Mouse (Mus musculus) kidney, adult 2 months (tissue): ENCODE data around the gene Preb. TPM values are rescaled to one million over a fixed set of nuclear protein-coding genes. Genes with fewer than 3 reads are reported as not detected.

Source experiments
- DNase-seq: peaks from one replicate; pipeline ENCODE4 v3.0.0; 2021
- H3K27ac ChIP-seq: fragments of 200-500 bp; 2 replicates; pipeline ENCODE4 v1.5.1; 2012; ENCODE audit warnings: low read depth, low read length, control low read depth, inconsistent platforms; ENCODE audit not compliant: insufficient read depth
- H3K27me3 ChIP-seq: fragments of 200-500 bp; replicated peaks from 2 replicates; pipeline ENCODE4 v1.6.1; 2012; ENCODE audit warnings: mild to moderate bottlenecking, moderate library complexity, low read length, inconsistent platforms; ENCODE audit not compliant: control insufficient read depth, insufficient read depth
- H3K36me3 ChIP-seq: fragments of 200-500 bp; 2 replicates; pipeline ENCODE4 v1.6.1; 2012; ENCODE audit warnings: mild to moderate bottlenecking, moderate library complexity, low read length, inconsistent platforms; ENCODE audit not compliant: control insufficient read depth, insufficient read depth
- H3K4me1 ChIP-seq: fragments of 200-500 bp; 2 replicates; pipeline ENCODE4 v1.6.1; 2011; ENCODE audit warnings: low read length; ENCODE audit not compliant: control insufficient read depth, insufficient read depth
- H3K4me3 ChIP-seq: fragments of 200-500 bp; 2 replicates; pipeline ENCODE4 v1.5.1; 2011; ENCODE audit warnings: mild to moderate bottlenecking, low read depth, low read length, control low read depth; ENCODE audit not compliant: insufficient read depth
- CTCF ChIP-seq: fragments of 200-500 bp; conservative IDR thresholded peaks from 2 replicates; pipeline ENCODE4 v1.5.1; 2011; ENCODE audit warnings: low read depth, mild to moderate bottlenecking, control low read depth, low read length, moderate library complexity, mixed read lengths; ENCODE audit not compliant: insufficient read depth, insufficient read length
- POLR2A ChIP-seq: fragments of 200-500 bp; IDR thresholded peaks from one replicate; pipeline ENCODE4 v1.6.1; 2011; ENCODE audit warnings: low read depth, low read length, control low read depth
- WGBS: fragments of 180-500 bp; shearing (Covaris S2); methylation state at CpG from one replicate; pipeline ENCODE4 v1.1.7; 2018; 5-methylcytosine and 5-hydroxymethylcytosine counted together
- polyA plus RNA-seq: library from polyadenylated mRNA; depleted of rRNA; stranded (reverse); fragments of >200 nt; gene quantifications from 2 replicates; pipeline ENCODE4 v1.2.3, GENCODE M21; 2012

The Preb gene
- polyA plus RNA-seq, 1 experiment = 346 TPM

DNA sequence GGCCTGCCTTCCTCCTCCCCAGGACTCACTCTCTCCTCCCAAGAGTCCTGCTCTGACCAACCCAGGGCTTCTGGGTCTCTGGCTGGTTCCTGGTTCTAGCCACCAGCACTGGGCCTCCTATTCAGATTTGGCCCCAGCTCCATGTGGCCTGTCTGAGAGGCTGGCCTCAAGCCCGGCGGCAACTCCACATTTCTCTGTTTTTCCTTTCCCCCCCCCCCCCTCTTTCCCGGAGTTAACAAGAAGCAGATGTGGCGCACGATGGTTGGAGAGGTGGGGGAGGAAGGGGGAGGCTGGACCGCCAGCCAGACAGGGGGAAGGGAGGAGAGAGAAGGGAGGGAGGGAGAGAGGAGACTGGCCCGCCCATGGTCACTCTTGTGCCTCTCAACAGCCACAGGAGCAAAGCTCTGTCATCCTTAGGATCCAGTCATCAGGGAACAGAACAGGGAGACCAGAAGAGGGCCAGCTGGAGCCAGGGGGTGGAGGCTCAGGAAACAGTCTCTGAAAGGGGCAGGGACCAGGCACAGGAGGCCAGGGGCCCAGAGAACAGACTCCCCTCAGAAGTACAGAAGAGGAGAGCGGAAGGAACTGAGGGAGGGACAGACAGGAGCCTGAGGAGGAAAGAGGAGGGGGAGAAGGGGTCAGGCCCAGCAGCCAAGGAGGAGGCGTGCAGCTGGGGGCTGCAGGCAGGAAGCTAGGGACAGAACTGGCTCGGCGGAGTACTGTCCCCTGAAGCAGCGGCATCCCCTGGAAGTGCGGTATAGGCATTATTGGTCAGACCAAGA lies 46.9 kb downstream of the Preb start, which contains the start of gene Emilin1:
Gene Emilin1, plus strand, starts transcription at position 343 of the 782 bp plus-strand sequence.
- peak within 1 kb of the TSS; percentile 54 for H3K4me3 ChIP-seq
- peak; percentile 73 for DNase-seq
- H3K27me3 ChIP-seq = no peaks in the 10 kb centered on the region
- H3K36me3 ChIP-seq = no peaks in the 10 kb centered on the region
- TF ChIP-seq CTCF (no peak), POLR2A (no peak)
- WGBS = 45% methylated on average over 13 of the region's 13 CpGs
- H3K27ac ChIP-seq = peak within 1 kb of the TSS; percentile 91
- H3K4me1 ChIP-seq = peaks cover 38% of the 10 kb centered on the region

DNA sequence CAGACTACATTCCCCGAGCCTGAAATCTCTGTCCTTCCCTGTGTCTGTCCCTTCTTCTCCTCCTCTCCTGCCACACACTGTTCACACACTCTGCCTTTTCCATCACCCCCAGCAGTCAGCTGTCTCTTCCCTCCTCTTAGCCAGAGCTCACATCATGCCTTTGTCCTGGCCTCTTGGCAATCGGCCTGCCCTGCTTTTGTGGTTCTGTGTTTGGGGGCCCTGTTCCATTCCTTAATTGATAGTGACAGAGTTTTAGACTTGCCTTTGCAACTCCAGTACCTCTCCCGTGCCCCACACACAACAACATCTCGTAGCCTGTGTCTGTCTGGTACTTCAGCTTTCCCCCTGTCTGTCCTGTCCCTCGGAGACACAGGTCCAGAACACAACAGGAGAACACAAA lies 48.0 kb downstream of the Preb start:
- H3K4me1 ChIP-seq = peaks cover 42% of the 10 kb centered on the region
- H3K27ac ChIP-seq = peak overlapping the region; percentile 1; the same call in 1 of the 2 replicates
- TF ChIP-seq POLR2A = no peak
- TF ChIP-seq CTCF = no peak

DNA sequence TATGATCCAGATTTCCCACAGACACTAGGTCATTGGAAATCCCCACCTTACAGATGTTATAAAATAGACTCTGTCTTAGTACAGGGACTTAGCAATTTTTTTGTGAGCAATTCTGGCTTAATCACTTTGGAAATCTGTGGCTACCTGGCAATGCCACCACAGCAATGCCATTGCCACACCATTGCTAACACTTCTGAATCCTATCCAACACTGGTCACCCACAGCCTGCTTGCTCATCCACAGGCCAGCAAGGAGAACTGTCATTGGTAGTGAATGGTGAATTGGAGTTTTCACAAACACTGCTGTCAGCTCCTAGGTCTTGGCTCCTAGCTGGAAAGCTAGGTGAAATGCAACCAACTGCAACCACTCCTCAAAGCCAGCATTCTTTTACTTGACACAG lies 49.7 kb downstream of the Preb start:
- Histone ChIP-seq H3K27ac (peak overlapping the region; percentile 34; the same call in 1 of the 2 replicates), H3K4me1 (peaks cover 39% of the 10 kb centered on the region), H3K36me3 (no peaks in the 10 kb centered on the region), H3K4me3 (no peak overlapping the region), H3K27me3 (no peaks in the 10 kb centered on the region)
- peak; percentile 63 for DNase-seq
- TF ChIP-seq POLR2A = no peak
- no peak for TF ChIP-seq CTCF

More for the DNA sequence above, 48.0 kb downstream of the Preb start:
- 66% methylated on average over 5 of the region's 5 CpGs for WGBS
- no peak overlapping the region for H3K4me3 ChIP-seq
- no peak for DNase-seq
- no peaks in the 10 kb centered on the region for H3K36me3 ChIP-seq
- no peaks in the 10 kb centered on the region for H3K27me3 ChIP-seq

DNA sequence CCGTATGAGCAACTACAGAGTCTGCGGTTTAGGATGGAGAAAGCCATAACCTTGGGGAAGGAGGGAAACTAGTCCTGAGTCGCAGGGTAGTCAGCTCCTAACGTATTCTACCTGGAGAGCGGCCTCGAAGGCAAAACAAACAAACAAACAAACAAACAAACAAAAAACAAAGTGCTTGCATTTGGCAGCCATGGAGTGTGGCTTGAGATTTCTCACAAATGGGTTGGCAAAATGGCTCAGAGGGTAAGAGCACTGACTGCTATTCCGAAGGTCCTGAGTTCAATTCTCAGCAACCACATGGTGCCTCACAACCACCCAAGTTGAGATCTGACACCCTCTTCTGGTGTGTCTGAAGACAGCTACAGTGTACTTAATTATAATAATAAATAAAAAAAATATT lies 50.3 kb downstream of the Preb start:
- TF ChIP-seq CTCF = no peak
- TF ChIP-seq POLR2A = no peak
- Histone ChIP-seq H3K36me3 (no peaks in the 10 kb centered on the region), H3K4me3 (no peak overlapping the region), H3K27ac (peak overlapping the region; percentile 90), H3K4me1 (peaks cover 36% of the 10 kb centered on the region), H3K27me3 (no peaks in the 10 kb centered on the region)
- no peak for DNase-seq
- 82% methylated on average over 7 of the region's 7 CpGs for WGBS

DNA sequence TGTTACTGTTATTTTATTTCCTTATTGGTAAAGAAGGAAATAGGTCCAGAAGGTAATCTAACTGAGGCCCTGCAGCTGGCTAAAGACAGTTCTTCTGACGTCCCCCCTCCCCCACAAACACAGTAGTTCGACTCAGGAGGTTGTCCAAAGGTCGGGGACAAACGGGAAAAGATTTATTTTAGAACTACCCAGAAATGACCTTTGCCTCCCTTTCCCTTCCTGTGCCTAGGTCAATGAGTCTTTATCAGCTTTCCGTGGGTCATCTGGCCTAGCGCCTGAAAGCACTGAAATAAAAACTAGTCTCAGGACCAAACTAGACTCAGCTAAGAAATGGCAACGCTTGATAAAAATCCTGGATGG lies 50.9 kb downstream of the Preb start:
- no peak for TF ChIP-seq CTCF
- TF ChIP-seq POLR2A = no peak
- DNase-seq = peak; percentile 94
- no peak overlapping the region for H3K4me3 ChIP-seq
- no peaks in the 10 kb centered on the region for H3K36me3 ChIP-seq
- H3K27ac ChIP-seq = peak overlapping the region; percentile 90
- peaks cover 36% of the 10 kb centered on the region for H3K4me1 ChIP-seq
- H3K27me3 ChIP-seq = no peaks in the 10 kb centered on the region
- 14% methylated on average over 7 of the region's 7 CpGs for WGBS

DNA sequence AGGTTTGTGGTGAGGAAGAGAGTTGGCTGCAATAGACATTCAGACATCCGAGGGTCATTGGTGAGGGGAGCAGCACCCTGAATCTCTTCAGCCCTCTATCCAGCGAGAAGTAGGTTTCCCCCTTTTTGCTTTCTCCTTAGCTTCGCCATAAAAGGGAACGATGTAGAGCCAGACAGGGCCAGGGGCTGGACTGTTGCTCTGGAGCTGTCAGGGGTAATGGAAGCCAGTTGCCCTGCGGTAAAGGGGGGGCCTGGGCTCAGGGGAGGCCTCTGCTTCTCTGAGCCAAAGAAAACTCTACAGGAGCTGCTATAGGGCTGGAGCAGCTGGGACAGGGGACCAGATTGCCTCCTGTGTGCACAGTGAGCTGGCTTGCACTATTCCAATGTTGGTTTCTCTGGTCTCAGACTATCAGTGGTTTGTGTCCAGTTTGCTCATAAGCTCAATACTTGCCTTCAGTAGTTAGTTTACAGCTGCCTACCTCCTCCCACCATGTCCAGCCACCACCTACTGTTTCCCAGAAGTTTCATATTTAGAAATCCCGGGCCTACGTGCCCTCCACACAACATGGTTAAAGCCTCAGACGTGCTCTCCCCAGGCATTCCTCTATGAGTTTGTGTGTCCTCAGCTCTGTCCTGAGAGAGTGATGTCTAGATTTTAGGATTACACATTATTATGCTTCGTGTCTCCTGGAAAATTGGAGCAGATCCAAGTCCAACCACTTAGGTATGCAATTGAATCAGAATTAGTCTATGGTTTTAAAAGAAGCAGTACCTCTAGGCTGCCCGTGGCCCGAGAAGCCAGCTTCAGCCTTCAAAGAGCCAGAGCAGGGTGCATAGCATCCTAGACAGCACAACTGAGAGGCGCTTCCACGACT lies 51.5 kb downstream of the Preb start:
- H3K36me3 ChIP-seq = no peaks in the 10 kb centered on the region

More for the DNA sequence above, 51.5 kb downstream of the Preb start:
- 23% methylated on average over 13 of the region's 13 CpGs for WGBS
- peak overlapping the region; percentile 74 for H3K4me3 ChIP-seq
- DNase-seq = peak; percentile 61
- H3K4me1 ChIP-seq = peaks cover 36% of the 10 kb centered on the region
- peak overlapping the region; percentile 90 for H3K27ac ChIP-seq
- H3K27me3 ChIP-seq = no peaks in the 10 kb centered on the region
- TF ChIP-seq POLR2A (no peak), CTCF (no peak)
